Mouse (Mus musculus) heart, embryonic 14.5 days (tissue): ENCODE data around the gene Crb1. TPM values are rescaled to one million over a fixed set of nuclear protein-coding genes. Genes with fewer than 3 reads are reported as not detected.

Experiments used
- ATAC-seq: fragments of 200-750 bp; cut with Nextera tagmentation; 2 replicates; pipeline ENCODE4 v1.8.0; 2017; ENCODE audit warnings: low read depth, moderate TSS enrichment; ENCODE audit not compliant: insufficient number of reproducible peaks, insufficient read depth, low FRiP score
- H3K27ac ChIP-seq, 2 experiments: fragments of 200-500 bp in 1 of 2; fragments of 300-500 bp in 1 of 2; sonication (generic) in 1 of 2; replicated peaks in 1 of 2; 2 replicates each; pipeline ENCODE4 v1.5.1; 2012 to 2014; ENCODE audit warnings: low read depth in 2 of 2, low read length in 2 of 2, control low read depth in 1 of 2, mild to moderate bottlenecking in 1 of 2, mixed read lengths in 1 of 2; ENCODE audit not compliant: control insufficient read depth in 1 of 2, insufficient read depth in 1 of 2
- H3K27me3 ChIP-seq: fragments of 300-500 bp; sonication (generic); 2 replicates; pipeline ENCODE4 v1.6.1; 2014; ENCODE audit warnings: mild to moderate bottlenecking, low read length, control low read depth; ENCODE audit not compliant: control insufficient read depth, insufficient read depth
- H3K36me3 ChIP-seq: fragments of 300-500 bp; sonication (generic); 2 replicates; pipeline ENCODE4 v1.6.1; 2014; ENCODE audit warnings: mild to moderate bottlenecking, control low read depth, low read length, mixed read lengths; ENCODE audit not compliant: control insufficient read depth, insufficient read depth
- H3K4me1 ChIP-seq, 2 experiments: fragments of 200-500 bp in 1 of 2; fragments of 300-500 bp in 1 of 2; sonication (generic) in 1 of 2; 2 replicates each; pipeline ENCODE4 v1.6.1; 2012 to 2014; ENCODE audit warnings: low read length in 2 of 2, control low read depth in 1 of 2, mixed read lengths in 1 of 2; ENCODE audit not compliant: control insufficient read depth in 2 of 2, insufficient read depth in 2 of 2
- H3K4me2 ChIP-seq: fragments of 300-500 bp; sonication (generic); 2 replicates; pipeline ENCODE4 v1.6.1; 2014; ENCODE audit warnings: mild to moderate bottlenecking, low read length
- H3K4me3 ChIP-seq, 2 experiments: fragments of 200-500 bp in 1 of 2; fragments of 300-500 bp in 1 of 2; sonication (generic) in 1 of 2; 2 replicates each; pipeline ENCODE4 v1.5.1; 2012 to 2014; ENCODE audit warnings: low read length in 2 of 2, mild to moderate bottlenecking in 2 of 2, control low read depth in 1 of 2, low read depth in 1 of 2, moderate library complexity in 1 of 2; ENCODE audit not compliant: control insufficient read depth in 1 of 2, insufficient read depth in 1 of 2
- H3K9ac ChIP-seq: fragments of 300-500 bp; sonication (generic); 2 replicates; pipeline ENCODE4 v1.6.1; 2014; ENCODE audit warnings: mild to moderate bottlenecking, low read length
- H3K9me3 ChIP-seq: fragments of 300-500 bp; sonication (generic); 2 replicates; pipeline ENCODE4 v1.6.1; 2016; ENCODE audit warnings: low read length, control low read depth; ENCODE audit not compliant: control insufficient read depth
- WGBS: fragments of 180-500 bp; shearing (Covaris S2); extraction: QIAGEN DNeasy Blood & Tissue Kit; methylation state at CpG from one replicate; pipeline ENCODE4 v1.1.7; 2014; 5-methylcytosine and 5-hydroxymethylcytosine counted together
- polyA plus RNA-seq: library from polyadenylated mRNA; unstranded; fragments of >200 nt; fragmentation: Nextera tagmentation; extraction: Ambion mirVana; gene quantifications from 2 replicates; pipeline ENCODE4 v1.2.1, GENCODE M21; 2014

The Crb1 gene
- polyA plus RNA-seq, 1 experiment from 2014 or later: 0.32 TPM

DNA sequence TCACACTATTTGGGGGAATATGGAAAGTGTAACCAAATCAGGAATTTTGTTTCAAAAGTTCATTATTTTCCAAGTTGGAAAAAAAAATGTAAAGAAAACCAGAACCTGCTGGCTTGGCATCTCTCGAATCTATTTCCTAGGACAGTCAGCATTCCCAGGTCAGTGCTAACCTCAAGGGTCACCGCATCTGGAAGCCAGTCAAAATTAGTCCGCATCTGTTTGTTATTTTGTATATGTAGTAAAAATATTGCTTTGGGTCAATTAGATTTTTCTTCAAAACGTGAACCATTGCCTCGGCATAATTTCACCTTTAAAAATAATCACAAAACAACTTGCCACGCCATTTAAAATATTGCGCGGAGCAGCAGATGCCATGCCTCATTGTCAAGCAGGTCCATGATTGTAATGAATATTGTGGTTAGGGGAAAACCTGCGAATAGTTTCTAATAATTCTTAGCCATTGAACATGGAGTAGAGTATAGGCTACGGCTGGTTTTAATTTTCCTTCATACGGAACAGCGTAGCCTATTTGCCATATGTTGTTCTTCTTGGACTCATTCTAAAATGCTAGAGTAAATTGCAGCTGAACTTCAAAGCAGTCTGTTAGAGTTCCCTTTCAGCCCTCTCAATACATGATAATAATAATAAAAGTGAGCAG, 130.0 kb downstream of the Crb1 start:
- H3K4me1 ChIP-seq: peaks cover 6 to 7% of the 10 kb centered on the region in 2 experiments
- no peak overlapping the region for H3K4me2 ChIP-seq
- H3K4me3 ChIP-seq: no peak overlapping the region
- no peaks in the 10 kb centered on the region for H3K36me3 ChIP-seq
- no peaks in the 10 kb centered on the region for H3K27me3 ChIP-seq
- WGBS: 90% methylated on average over 12 of the region's 12 CpGs
- no peak for ATAC-seq
- peaks cover 3% of the 10 kb centered on the region; the same call in 1 of the 2 replicates for H3K9me3 ChIP-seq
- no peak overlapping the region for H3K27ac ChIP-seq
- no peak overlapping the region for H3K9ac ChIP-seq

DNA sequence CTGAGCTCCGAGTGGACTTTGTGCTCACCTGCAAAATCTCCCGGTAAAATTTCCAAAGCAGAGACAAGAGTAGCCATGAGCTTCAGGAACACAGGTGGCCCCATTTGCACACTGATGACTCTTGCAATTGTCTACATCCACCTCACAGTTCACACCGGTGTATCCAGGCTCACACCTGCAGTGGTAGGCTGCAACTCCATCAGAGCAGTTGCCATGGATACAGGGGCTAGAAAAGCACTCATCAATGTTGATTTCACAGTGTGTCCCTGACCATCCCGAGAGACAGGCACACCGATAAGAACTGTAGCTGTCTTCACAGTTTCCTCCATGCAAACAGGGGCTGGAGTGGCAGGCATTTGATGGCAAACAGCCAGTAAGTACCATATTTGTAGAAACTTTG, 140.1 kb downstream of the Crb1 start:
- Histone ChIP-seq H3K36me3 (no peaks in the 10 kb centered on the region), H3K27me3 (no peaks in the 10 kb centered on the region), H3K4me2 (no peak overlapping the region), H3K4me1 (no peaks in the 10 kb centered on the region; a peak in 1 of 4 replicates), H3K4me3 (no peak overlapping the region), H3K9me3 (no peaks in the 10 kb centered on the region), H3K27ac (no peak overlapping the region), H3K9ac (no peak overlapping the region)
- WGBS: 60% methylated on average over 5 of the region's 5 CpGs
- no peak for ATAC-seq

DNA sequence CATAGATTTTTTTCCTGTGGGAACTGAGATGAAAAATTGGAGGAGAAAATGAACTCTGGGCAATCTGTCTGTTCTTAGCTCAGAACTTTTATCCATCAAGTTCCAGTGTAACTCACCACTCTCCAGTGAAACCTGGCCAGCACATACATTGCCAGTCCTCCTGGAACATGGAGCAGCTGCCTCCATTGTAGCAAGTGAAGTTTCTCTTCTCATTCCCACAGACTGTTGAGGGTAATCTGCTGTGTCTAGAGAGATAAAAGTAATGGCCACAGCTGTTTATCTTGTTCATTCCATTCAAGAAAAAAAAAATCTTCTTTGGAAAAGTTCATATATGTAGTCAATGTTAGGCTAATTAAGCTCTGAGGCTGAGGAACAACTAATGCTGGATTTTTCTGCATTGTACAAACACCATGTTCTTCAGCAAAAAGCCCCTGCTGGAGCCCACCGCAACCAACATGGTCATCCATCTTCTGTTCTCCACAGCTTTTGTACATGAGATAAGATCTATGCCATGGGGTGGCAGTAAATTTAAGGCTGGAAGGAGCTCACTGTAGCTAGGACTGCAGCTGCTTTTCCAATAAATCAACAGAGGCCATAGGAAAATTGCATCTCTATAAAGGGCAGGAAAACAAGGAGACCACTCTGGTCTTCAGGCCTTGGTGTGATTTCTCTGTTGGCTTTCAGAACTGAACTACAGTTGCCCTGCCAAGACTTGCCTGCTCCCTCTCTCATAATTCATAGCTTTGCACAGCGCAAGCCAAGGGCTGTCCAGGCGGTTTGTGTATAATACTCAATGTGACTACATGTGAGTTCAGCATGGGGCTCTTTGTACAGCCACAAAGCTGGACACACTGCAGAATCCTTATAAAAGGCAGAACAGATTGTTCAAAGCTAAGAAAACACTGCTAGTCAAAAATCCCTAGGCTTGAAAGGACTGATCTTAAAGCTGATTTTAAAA, 142.0 kb downstream of the Crb1 start:
- no peak for ATAC-seq
- no peak overlapping the region for H3K9ac ChIP-seq
- 91% methylated on average over 3 of the region's 3 CpGs for WGBS

GRCm38 (mm10) chr1:139232636-139233035, 144.3 kb downstream of the Crb1 start:
- H3K27ac ChIP-seq: no peak overlapping the region
- WGBS: 37% methylated on average over 3 of the region's 3 CpGs
- ATAC-seq: 0 out of 2 replicates have a peak, but pooled peaks have one; percentile 21
- H3K36me3 ChIP-seq: no peaks in the 10 kb centered on the region
- H3K27me3 ChIP-seq: no peaks in the 10 kb centered on the region
- H3K4me3 ChIP-seq: no peak overlapping the region
- no peaks in the 10 kb centered on the region; a peak in 1 of 4 replicates for H3K4me1 ChIP-seq
- no peak overlapping the region for H3K4me2 ChIP-seq
- no peaks in the 10 kb centered on the region for H3K9me3 ChIP-seq
- no peak overlapping the region for H3K9ac ChIP-seq

More for the DNA sequence above, 142.0 kb downstream of the Crb1 start:
- no peaks in the 10 kb centered on the region for H3K36me3 ChIP-seq
- no peak overlapping the region for H3K27ac ChIP-seq
- H3K4me1 ChIP-seq: no peaks in the 10 kb centered on the region; a peak in 1 of 4 replicates
- H3K4me3 ChIP-seq: no peak overlapping the region
- H3K9me3 ChIP-seq: no peaks in the 10 kb centered on the region
- H3K27me3 ChIP-seq: no peaks in the 10 kb centered on the region
- no peak overlapping the region for H3K4me2 ChIP-seq

- no peaks in the 10 kb centered on the region for H3K27me3 ChIP-seq
- no peaks in the 10 kb centered on the region for H3K36me3 ChIP-seq
- no peaks in the 10 kb centered on the region for H3K9me3 ChIP-seq
- ATAC-seq: no peak
- WGBS: 83% methylated on average over 6 of the region's 6 CpGs
- H3K4me3 ChIP-seq: no peak overlapping the region
- H3K4me2 ChIP-seq: no peak overlapping the region
- H3K9ac ChIP-seq: no peak overlapping the region
- no peaks in the 10 kb centered on the region for H3K4me1 ChIP-seq
- H3K27ac ChIP-seq: no peak overlapping the region
Measured at GRCm38 (mm10) chr1:139224309-139224949, 152.5 kb downstream of the Crb1 start.

GRCm38 (mm10) chr1:139223804-139224203, 153.1 kb downstream of the Crb1 start:
- H3K4me3 ChIP-seq: no peak overlapping the region
- no peaks in the 10 kb centered on the region for H3K27me3 ChIP-seq
- ATAC-seq: no peak
- H3K27ac ChIP-seq: no peak overlapping the region
- H3K36me3 ChIP-seq: no peaks in the 10 kb centered on the region
- 73% methylated on average over 4 of the region's 4 CpGs for WGBS
- H3K4me2 ChIP-seq: no peak overlapping the region
- no peaks in the 10 kb centered on the region for H3K9me3 ChIP-seq
- no peak overlapping the region for H3K9ac ChIP-seq
- H3K4me1 ChIP-seq: no peaks in the 10 kb centered on the region

- Histone ChIP-seq H3K4me2 (peak overlapping the region; percentile 16), H3K9me3 (no peaks in the 10 kb centered on the region), H3K27me3 (no peaks in the 10 kb centered on the region), H3K4me1 (peaks cover 0 to 6% of the 10 kb centered on the region in 2 experiments; a peak in 2 of 4 replicates), H3K36me3 (no peaks in the 10 kb centered on the region), H3K4me3 (no peak overlapping the region), H3K9ac (no peak overlapping the region), H3K27ac (peak overlapping the region in 1 of 2 experiments; percentile 38; a peak in 3 of 4 replicates)
- 63% methylated on average over 8 of the region's 8 CpGs for WGBS
- ATAC-seq: no peak
Measured at GRCm38 (mm10) chr1:139215311-139215710, 161.6 kb downstream of the Crb1 start.
